Mouse (Mus musculus): ENCODE measurements around the gene Cped1.

DNA sequence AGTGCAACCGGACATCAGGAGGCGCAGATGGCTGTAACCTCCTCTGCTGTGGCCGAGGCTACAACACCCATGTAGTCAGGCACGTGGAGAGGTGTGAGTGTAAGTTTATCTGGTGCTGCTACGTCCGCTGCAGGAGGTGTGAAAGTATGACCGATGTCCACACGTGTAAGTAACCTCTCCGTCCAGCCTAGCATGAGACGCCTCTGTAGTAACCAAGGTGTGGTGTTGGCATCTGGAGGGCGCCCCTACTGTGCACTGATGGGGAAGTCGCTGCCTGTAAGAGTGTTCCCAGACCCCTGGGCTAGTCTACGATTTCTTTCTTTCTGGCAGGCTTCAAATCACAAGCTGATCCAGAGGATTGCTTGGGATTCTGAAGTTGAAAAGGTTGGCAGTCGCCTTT, 312.3 kb downstream of the Cped1 start:
- TF ChIP-seq CHD1 (IDR thresholded peaks at IDR 0.05; ENCODE audit: low read depth, low read length) (no peak), MYC (IDR thresholded peaks at IDR 0.05; ENCODE audit: low read depth, low read length) (no peak), CTCF (IDR thresholded peaks at IDR 0.05 in 2 of 3, conservative IDR thresholded peaks at IDR 0.05 in 1 of 3; ENCODE audit: control insufficient read depth in 1 of 3, insufficient read depth in 1 of 3, low read depth in 2 of 3, low read length in 3 of 3, poor library complexity in 1 of 3, severe bottlenecking in 1 of 3) (no peak), POLR2A (IDR thresholded peaks at IDR 0.05; ENCODE audit: control insufficient read depth in 1 of 2, insufficient read depth in 1 of 2, low read depth in 1 of 2, low read length in 2 of 2, poor library complexity in 1 of 2) (no peak), HCFC1 (IDR thresholded peaks at IDR 0.05; ENCODE audit: low read depth, low read length) (no peak), ZNF384 (IDR thresholded peaks at IDR 0.05; ENCODE audit: low read depth, low read length) (no peak), SMC3 (IDR thresholded peaks at IDR 0.05; ENCODE audit: low read depth, low read length) (no peak), RCOR1 (IDR thresholded peaks at IDR 0.05; ENCODE audit: low read depth, low read length) (no peak), GABPA (IDR thresholded peaks at IDR 0.05; ENCODE audit: low read depth, low read length) (no peak), BHLHE40 (IDR thresholded peaks at IDR 0.05; ENCODE audit: borderline replicate concordance, low read depth, low read length) (no peak), TAL1 (IDR thresholded peaks at IDR 0.05; ENCODE audit: low read length) (no peak)
